19 mouse cellular contexts compared by ENCODE assay signal in genomic region chr2:172755686-172756471, GRCm38 (mm10).
A peak's percentile ranks its signal among the peaks of the same experiment; 100 is the strongest.
DNase-seq lines count a peak whose midpoint lies in the region; ATAC-seq and TF ChIP-seq lines count a peak whose summit lies in the region.
"Had no signal": no experiment of that assay in that cellular context is flagged by ENCODE, and none has a peak within 500 bp of the region (broad histone marks: within the 10 kb centered on the region; RNA-seq: fewer than 3 reads in every experiment).

No protein-coding gene starts in this region.

- H3K36me3 ChIP-seq in forebrain, embryonic 11.5 days (ENCODE audit: control insufficient read depth, insufficient read depth, low read length): no peaks in the 10 kb centered on the region
- no peaks in the 10 kb centered on the region for H3K36me3 ChIP-seq in forebrain, postnatal 0 days (ENCODE audit: insufficient read depth)
- H3K36me3 ChIP-seq: embryonic facial prominence, embryonic 12.5 days; G1E; heart, embryonic 10.5 days; midbrain, embryonic 12.5 days had no signal

- no peak overlapping the region for H3K4me3 ChIP-seq in layer of hippocampus, adult 2 months
- no peak overlapping the region for H3K4me3 ChIP-seq in forebrain, embryonic 11.5 days (ENCODE audit: low read depth, low read length)
- H3K4me3 ChIP-seq in forebrain, postnatal 0 days (ENCODE audit: low read depth, low read length): no peak overlapping the region
- H3K4me3 ChIP-seq: embryonic facial prominence, embryonic 12.5 days; erythroblast, embryonic 14.5 days; heart, embryonic 10.5 days; midbrain, embryonic 12.5 days had no signal

- TF ChIP-seq CTCF in layer of hippocampus, adult 2 months (conservative IDR thresholded peaks at IDR 0.05): 0 out of 2 replicates have a peak, but pooled peaks have one; percentile 8
- TF ChIP-seq CTCF in forebrain, postnatal 0 days (IDR thresholded peaks at IDR 0.05; ENCODE audit: low read depth): peak; percentile 18

- H3K27ac ChIP-seq in layer of hippocampus, adult 2 months: no peak overlapping the region
- no peak overlapping the region for H3K27ac ChIP-seq in forebrain, embryonic 11.5 days (ENCODE audit: low read depth, low read length)
- no peak overlapping the region for H3K27ac ChIP-seq in forebrain, postnatal 0 days (ENCODE audit: low read depth, low read length)
- H3K27ac ChIP-seq: embryonic facial prominence, embryonic 12.5 days; heart, embryonic 10.5 days; kidney, postnatal 0 days; midbrain, embryonic 12.5 days had no signal

- H3K4me2 ChIP-seq in forebrain, embryonic 11.5 days (ENCODE audit: low read depth, low read length, severe bottlenecking): no peak overlapping the region
- no peak overlapping the region for H3K4me2 ChIP-seq in forebrain, postnatal 0 days (ENCODE audit: low read depth)
- H3K4me2 ChIP-seq: embryonic facial prominence, embryonic 12.5 days; lung, embryonic 14.5 days; midbrain, embryonic 12.5 days had no signal

- no peak for DNase-seq in layer of hippocampus, adult 2 months (ENCODE audit: low spot score in 2 of 2)
- no peak for DNase-seq in layer of hippocampus, adult 8-10 months (ENCODE audit: low spot score in 2 of 2)
- DNase-seq in forebrain, embryonic 11.5 days (ENCODE audit: low spot score): no peak
- no peak for DNase-seq in forebrain, postnatal 0 days
- DNase-seq in lung, postnatal 36 days: no peak
- no peak for DNase-seq in cerebellum, adult 9-11 months
- DNase-seq in kidney, adult 18-20 months: no peak
- DNase-seq: cerebellum, adult 11-12 months; heart, postnatal 4 days; lung, embryonic 14.5 days had no signal

- H3K27me3 ChIP-seq in forebrain, embryonic 11.5 days (ENCODE audit: control insufficient read depth, insufficient read depth, low read length): peaks cover 18% of the 10 kb centered on the region
- peaks cover 4% of the 10 kb centered on the region; the same call in 1 of the 2 replicates for H3K27me3 ChIP-seq in forebrain, postnatal 0 days (ENCODE audit: insufficient read depth, low read length)

- H3K9ac ChIP-seq in forebrain, embryonic 11.5 days (ENCODE audit: low read length): peak overlapping the region; percentile 45; the same call in 1 of the 2 replicates
- no peak overlapping the region for H3K9ac ChIP-seq in forebrain, postnatal 0 days
- H3K9ac ChIP-seq: embryonic facial prominence, embryonic 12.5 days; lung, embryonic 14.5 days; midbrain, embryonic 12.5 days had no signal

- H3K4me1 ChIP-seq in forebrain, embryonic 11.5 days (replicated peaks; ENCODE audit: control insufficient read depth, insufficient read depth, low read length): peaks cover 35% of the 10 kb centered on the region
- no peaks in the 10 kb centered on the region for H3K4me1 ChIP-seq in forebrain, postnatal 0 days (ENCODE audit: insufficient read depth)

- WGBS in forebrain, embryonic 11.5 days: 42% methylated on average over 15 of the region's 15 CpGs
- WGBS in forebrain, postnatal 0 days: 40% methylated on average over 15 of the region's 15 CpGs

- H3K9me3 ChIP-seq in forebrain, embryonic 11.5 days (ENCODE audit: control insufficient read depth, low read length): no peaks in the 10 kb centered on the region
- no peaks in the 10 kb centered on the region for H3K9me3 ChIP-seq in forebrain, postnatal 0 days (ENCODE audit: low read length)
- H3K9me3 ChIP-seq: embryonic facial prominence, embryonic 12.5 days; heart, embryonic 10.5 days; midbrain, embryonic 12.5 days had no signal

- ATAC-seq in common myeloid progenitor, adult 5-6 weeks (replicated peaks; ENCODE audit: low read depth, poor library complexity, severe bottlenecking): peak; percentile 43
- peak; percentile 8; the same call in 1 of the 2 replicates for ATAC-seq in forebrain, embryonic 11.5 days (replicated peaks; ENCODE audit: low FRiP score)
- peak; percentile 54 for ATAC-seq in forebrain, postnatal 0 days
- ATAC-seq: intestine, postnatal 0 days; Patski had no signal
